Mouse (Mus musculus): ENCODE measurements around the gene Hus1b.

GRCm38 (mm10) chr13:30985275-30985597 lies 37.7 kb upstream of the Hus1b start:
- TF ChIP-seq POLR2A (IDR thresholded peaks at IDR 0.05; ENCODE audit: extremely low read depth, insufficient read depth, low read length) = no peak
- no peak for TF ChIP-seq CTCF (IDR thresholded peaks at IDR 0.05; ENCODE audit: low read depth, low read length)
